Mouse (Mus musculus): ENCODE results near the gene Foxj3. TPM values are rescaled to one million over a fixed set of nuclear protein-coding genes. Genes with fewer than 3 reads are reported as not detected.

Gene Foxj3
- polyA plus RNA-seq, 1 experiment from 2014 or later = 21.3 TPM

DNA sequence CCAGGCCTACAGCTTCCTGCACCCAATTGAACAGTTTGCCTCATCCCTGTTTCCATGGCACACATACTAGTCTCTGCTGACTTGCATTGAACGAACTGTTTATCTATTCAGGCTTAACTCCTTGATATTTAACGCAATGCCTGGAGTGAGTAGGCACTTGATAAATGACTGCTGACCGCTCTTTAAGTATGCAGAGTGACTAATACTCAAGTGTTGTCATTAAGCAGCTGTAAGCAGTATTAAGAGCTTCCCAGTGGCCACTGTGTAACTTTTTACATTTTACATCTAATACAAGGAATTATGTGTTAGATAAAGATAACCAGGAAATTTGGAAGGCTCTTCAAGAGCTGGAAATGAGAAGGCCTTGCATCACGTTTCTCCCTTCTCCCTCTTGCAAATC lies 1.7 kb upstream of the Foxj3 start:
- no peaks in the 10 kb centered on the region for H3K27me3 ChIP-seq (ENCODE audit: poor library complexity, severe bottlenecking)
- H3K4me1 ChIP-seq = peaks cover 13% of the 10 kb centered on the region
- H3K36me3 ChIP-seq (replicated peaks) = no peaks in the 10 kb centered on the region
- WGBS = 70% methylated on average over 4 of the region's 4 CpGs
- H3K9me3 ChIP-seq = no peaks in the 10 kb centered on the region
- H3K27ac ChIP-seq = no peak overlapping the region
- no peak overlapping the region for H3K4me3 ChIP-seq
- no peak for DNase-seq (ENCODE audit: extremely low spot score, low spot score)

DNA sequence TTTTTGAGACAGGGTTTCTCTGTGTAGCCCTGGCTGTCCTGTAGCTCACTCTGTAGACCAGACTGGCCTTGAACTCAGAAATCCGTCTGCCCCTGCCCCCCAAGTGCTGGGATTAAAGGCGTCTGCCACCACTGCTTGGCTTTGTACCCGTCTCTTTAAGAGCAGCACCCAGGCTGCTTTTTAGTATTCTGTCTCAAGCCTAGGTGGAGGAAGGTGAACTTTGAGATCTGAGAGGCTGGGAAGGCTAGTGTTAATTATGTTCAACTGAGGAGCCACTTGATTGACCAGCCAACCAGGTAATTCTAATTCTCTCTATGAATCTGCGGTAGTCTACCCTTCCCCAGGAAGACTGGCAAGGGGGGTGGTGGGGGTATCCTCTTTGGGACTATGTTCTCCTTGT lies 632 bp downstream of the Foxj3 start:
- Histone ChIP-seq H3K4me1 (peaks cover 28% of the 10 kb centered on the region), H3K4me3 (no peak overlapping the region), H3K36me3 (replicated peaks) (no peaks in the 10 kb centered on the region), H3K9me3 (no peaks in the 10 kb centered on the region), H3K27me3 (ENCODE audit: poor library complexity, severe bottlenecking) (no peaks in the 10 kb centered on the region), H3K27ac (no peak overlapping the region)
- 79% methylated on average over 4 of the region's 4 CpGs for WGBS
- no peak for DNase-seq (ENCODE audit: extremely low spot score, low spot score)

- Histone ChIP-seq H3K36me3 (replicated peaks) (no peaks in the 10 kb centered on the region), H3K4me1 (peaks cover 28% of the 10 kb centered on the region), H3K4me3 (peak within 1 kb of the TSS; percentile 97), H3K9me3 (no peaks in the 10 kb centered on the region), H3K27ac (peak within 1 kb of the TSS; percentile 97), H3K27me3 (ENCODE audit: poor library complexity, severe bottlenecking) (no peaks in the 10 kb centered on the region)
- DNase-seq (ENCODE audit: extremely low spot score, low spot score) = peak; percentile 92
- WGBS = under 1% methylated on average over 85 of the region's 85 CpGs
These were observed 2.4 kb downstream of the Foxj3 start, which contains the start of gene Frg2f1 for GRCm38 (mm10) chr4:119539031-119539824. TSS of gene Frg2f1 (minus strand) at chr4:119539529.

DNA sequence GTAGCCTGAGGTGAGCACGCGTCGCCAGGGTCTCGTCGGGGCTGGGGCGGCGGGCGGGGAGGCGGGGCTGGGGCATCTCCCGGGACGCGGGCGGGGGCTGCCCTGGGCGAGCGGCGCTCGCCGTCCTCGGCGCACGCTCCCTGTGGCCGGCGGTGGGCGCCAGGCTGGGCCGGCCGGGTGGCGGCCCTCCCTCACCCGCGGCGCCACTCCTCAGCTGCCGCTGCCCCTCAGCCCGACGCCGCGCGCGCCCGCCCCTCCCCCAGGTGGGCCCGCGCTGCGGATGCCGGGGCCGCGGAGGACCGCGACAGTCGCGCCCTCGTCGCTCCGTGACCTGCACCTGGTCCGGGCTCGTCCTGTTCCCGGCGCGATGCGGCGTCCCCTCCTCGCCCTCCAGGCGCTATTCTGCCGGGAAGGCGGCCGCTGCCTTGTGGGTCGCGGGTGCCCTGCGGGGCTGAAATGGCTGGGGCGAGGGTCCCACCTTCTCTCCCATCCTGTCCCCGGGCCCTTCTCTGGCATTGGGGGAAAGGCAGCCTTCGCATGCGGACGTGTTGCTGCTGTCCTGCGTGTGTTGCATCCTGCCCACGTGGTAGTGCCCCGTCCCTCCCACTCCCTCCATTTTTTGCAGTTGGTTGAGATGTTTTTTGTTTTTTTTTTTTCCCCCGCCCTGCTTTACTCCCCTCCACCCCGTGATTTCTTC lies 3.2 kb downstream of the Foxj3 start:
- Histone ChIP-seq H3K4me3 (peak overlapping the region; percentile 97), H3K9me3 (no peaks in the 10 kb centered on the region), H3K36me3 (replicated peaks) (no peaks in the 10 kb centered on the region), H3K27ac (peak overlapping the region; percentile 97), H3K27me3 (ENCODE audit: poor library complexity, severe bottlenecking) (no peaks in the 10 kb centered on the region), H3K4me1 (peaks cover 28% of the 10 kb centered on the region)
- DNase-seq (ENCODE audit: extremely low spot score, low spot score) = peak; percentile 61
- 0% methylated on average over 60 of the region's 76 CpGs for WGBS

GRCm38 (mm10) chr4:119540533-119540890 lies 3.7 kb downstream of the Foxj3 start:
- H3K27me3 ChIP-seq (ENCODE audit: poor library complexity, severe bottlenecking) = no peaks in the 10 kb centered on the region
- peak overlapping the region; percentile 97 for H3K27ac ChIP-seq
- peak overlapping the region; percentile 97 for H3K4me3 ChIP-seq
- DNase-seq (ENCODE audit: extremely low spot score, low spot score) = peak; percentile 15
- peaks cover 28% of the 10 kb centered on the region for H3K4me1 ChIP-seq
- no peaks in the 10 kb centered on the region for H3K9me3 ChIP-seq
- H3K36me3 ChIP-seq (replicated peaks) = no peaks in the 10 kb centered on the region
- WGBS = 9% methylated on average over 10 of the region's 10 CpGs

- no peak for DNase-seq (ENCODE audit: extremely low spot score, low spot score)
- WGBS = 90% methylated on average over 1 of the region's 1 CpGs
- Histone ChIP-seq H3K36me3 (replicated peaks) (peaks cover 5% of the 10 kb centered on the region; the same call in 1 of the 2 replicates), H3K27me3 (ENCODE audit: poor library complexity, severe bottlenecking) (no peaks in the 10 kb centered on the region), H3K9me3 (no peaks in the 10 kb centered on the region), H3K27ac (no peak overlapping the region), H3K4me1 (peaks cover 9% of the 10 kb centered on the region; the same call in 1 of the 2 replicates), H3K4me3 (no peak overlapping the region)
These were observed 14.1 kb downstream of the Foxj3 start for GRCm38 (mm10) chr4:119550864-119551263.

DNA sequence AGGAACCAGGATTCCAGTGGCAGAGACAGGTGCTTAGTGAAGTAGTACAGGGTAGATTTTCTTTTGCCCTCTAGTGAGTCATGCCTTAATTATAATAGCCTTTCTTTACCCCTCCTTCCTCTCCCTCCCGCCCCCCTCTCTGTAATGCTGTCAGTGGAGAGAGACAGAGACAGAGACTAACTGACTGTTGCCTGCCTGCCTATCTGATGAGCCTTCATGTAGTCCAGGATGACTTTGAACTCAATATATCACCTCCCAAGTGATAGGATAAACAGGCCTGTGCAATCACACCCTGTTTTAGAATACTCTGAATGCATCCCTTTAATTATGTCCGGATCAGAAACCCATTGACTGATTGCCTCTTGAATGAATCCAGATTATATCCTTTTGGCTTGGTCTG lies 18.7 kb downstream of the Foxj3 start:
- no peak for DNase-seq (ENCODE audit: extremely low spot score, low spot score)
- Histone ChIP-seq H3K4me3 (no peak overlapping the region), H3K36me3 (replicated peaks) (0 out of 2 replicates have a peak, but pooled peaks cover 2% of the 10 kb centered on the region), H3K27me3 (ENCODE audit: poor library complexity, severe bottlenecking) (no peaks in the 10 kb centered on the region), H3K9me3 (no peaks in the 10 kb centered on the region), H3K4me1 (peaks cover 18% of the 10 kb centered on the region), H3K27ac (no peak overlapping the region)
- WGBS = 78% methylated on average over 2 of the region's 2 CpGs

DNA sequence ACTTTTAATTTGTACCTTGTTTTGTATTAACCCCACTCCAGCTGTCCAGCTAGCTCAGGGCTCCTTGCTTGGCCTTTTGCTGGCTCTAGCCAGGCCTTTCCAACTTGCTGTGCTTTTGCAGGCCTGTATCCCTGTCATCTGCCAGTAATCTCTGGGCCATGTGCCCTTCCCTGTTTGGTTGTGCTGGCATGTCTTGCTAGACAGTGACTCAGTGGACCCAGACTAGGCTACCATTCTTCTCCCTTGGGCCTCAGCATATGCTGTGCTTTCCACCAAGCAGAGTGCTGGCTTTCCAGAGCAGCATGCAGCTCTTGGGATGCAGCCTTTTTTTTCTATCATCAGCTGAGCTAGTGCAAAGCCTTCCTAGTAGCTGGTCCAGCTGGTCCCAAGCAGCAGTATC lies 26.3 kb downstream of the Foxj3 start:
- peaks cover 4% of the 10 kb centered on the region for H3K9me3 ChIP-seq
- H3K27me3 ChIP-seq (ENCODE audit: poor library complexity, severe bottlenecking) = no peaks in the 10 kb centered on the region
- no peak overlapping the region for H3K27ac ChIP-seq
- DNase-seq (ENCODE audit: extremely low spot score, low spot score) = no peak
- peaks cover 22% of the 10 kb centered on the region for H3K36me3 ChIP-seq (replicated peaks)
- no peak overlapping the region for H3K4me3 ChIP-seq
- H3K4me1 ChIP-seq = peaks cover 8% of the 10 kb centered on the region

- no peak overlapping the region for H3K27ac ChIP-seq
- no peak for DNase-seq (ENCODE audit: extremely low spot score, low spot score)
- 85% methylated on average over 4 of the region's 4 CpGs for WGBS
- no peaks in the 10 kb centered on the region for H3K27me3 ChIP-seq (ENCODE audit: poor library complexity, severe bottlenecking)
- H3K4me1 ChIP-seq = no peaks in the 10 kb centered on the region
- peaks cover 19% of the 10 kb centered on the region for H3K36me3 ChIP-seq (replicated peaks)
- H3K4me3 ChIP-seq = no peak overlapping the region
- H3K9me3 ChIP-seq = peaks cover 4% of the 10 kb centered on the region
These were observed 29.6 kb downstream of the Foxj3 start for GRCm38 (mm10) chr4:119566322-119566835.

DNA sequence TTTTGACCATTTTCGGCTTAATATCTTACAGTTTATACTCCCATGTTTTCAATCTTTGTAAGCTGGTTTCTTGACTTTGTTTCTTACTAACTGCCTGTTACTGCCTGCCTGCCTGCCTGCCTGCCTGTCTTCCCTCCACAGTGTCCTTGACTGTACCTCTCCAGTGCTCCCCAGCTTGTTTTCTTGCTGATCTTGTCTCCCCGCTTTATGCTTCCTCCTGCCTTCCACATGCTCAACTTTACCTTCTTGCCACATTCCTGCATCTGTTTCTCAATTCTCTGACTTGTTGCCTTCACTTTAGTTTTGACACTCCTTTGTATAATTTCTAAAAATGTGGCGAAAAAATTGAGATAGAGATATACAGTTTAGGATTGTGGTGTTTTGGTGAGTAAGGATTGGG lies 35.9 kb downstream of the Foxj3 start:
- no peak for DNase-seq (ENCODE audit: extremely low spot score, low spot score)
- Histone ChIP-seq H3K4me3 (no peak overlapping the region), H3K9me3 (no peaks in the 10 kb centered on the region), H3K4me1 (no peaks in the 10 kb centered on the region), H3K27me3 (ENCODE audit: poor library complexity, severe bottlenecking) (no peaks in the 10 kb centered on the region), H3K36me3 (replicated peaks) (peaks cover 40% of the 10 kb centered on the region), H3K27ac (no peak overlapping the region)
- 94% methylated on average over 3 of the region's 3 CpGs for WGBS

- no peak for DNase-seq (ENCODE audit: extremely low spot score, low spot score)
- no peak overlapping the region for H3K4me3 ChIP-seq
- WGBS = 86% methylated on average over 2 of the region's 2 CpGs
- peaks cover 49% of the 10 kb centered on the region for H3K36me3 ChIP-seq (replicated peaks)
- no peaks in the 10 kb centered on the region for H3K27me3 ChIP-seq (ENCODE audit: poor library complexity, severe bottlenecking)
- no peaks in the 10 kb centered on the region for H3K4me1 ChIP-seq
- H3K9me3 ChIP-seq = no peaks in the 10 kb centered on the region
- no peak overlapping the region for H3K27ac ChIP-seq
These were observed 37.7 kb downstream of the Foxj3 start for GRCm38 (mm10) chr4:119574504-119574903.

- H3K4me3 ChIP-seq = no peak overlapping the region
- H3K4me1 ChIP-seq = no peaks in the 10 kb centered on the region
- H3K27ac ChIP-seq = no peak overlapping the region
- no peaks in the 10 kb centered on the region for H3K27me3 ChIP-seq (ENCODE audit: poor library complexity, severe bottlenecking)
- H3K9me3 ChIP-seq = no peaks in the 10 kb centered on the region
- H3K36me3 ChIP-seq (replicated peaks) = peaks cover 49% of the 10 kb centered on the region
- no peak for DNase-seq (ENCODE audit: extremely low spot score, low spot score)
- 97% methylated on average over 3 of the region's 3 CpGs for WGBS
These were observed 38.7 kb downstream of the Foxj3 start for GRCm38 (mm10) chr4:119575459-119575858.

DNA sequence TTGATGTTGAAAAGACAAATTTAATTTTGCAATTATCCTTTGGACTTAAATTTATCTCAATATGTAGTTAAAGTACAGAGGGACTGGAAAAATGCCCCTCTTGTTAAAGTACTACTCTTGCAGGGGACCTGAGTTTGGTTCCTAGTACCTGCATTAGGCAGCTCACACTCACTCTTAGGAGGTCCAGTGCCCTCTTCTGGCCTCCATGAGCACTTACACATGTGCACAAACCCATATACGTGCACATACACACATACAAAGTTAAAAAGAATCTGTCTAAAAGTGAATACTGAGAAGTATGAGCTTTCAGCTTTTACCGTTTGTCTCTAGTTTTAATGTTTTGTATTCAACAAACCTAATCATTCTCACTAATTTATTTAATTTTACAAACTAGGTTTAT lies 51.2 kb downstream of the Foxj3 start:
- Histone ChIP-seq H3K9me3 (no peaks in the 10 kb centered on the region), H3K27me3 (ENCODE audit: poor library complexity, severe bottlenecking) (no peaks in the 10 kb centered on the region), H3K4me3 (no peak overlapping the region), H3K27ac (no peak overlapping the region), H3K4me1 (no peaks in the 10 kb centered on the region), H3K36me3 (replicated peaks) (peaks cover 30% of the 10 kb centered on the region)
- 92% methylated on average over 2 of the region's 2 CpGs for WGBS
- no peak for DNase-seq (ENCODE audit: extremely low spot score, low spot score)

Measured in forebrain, embryonic 10.5 days (tissue).